Mouse (Mus musculus): ENCODE results near the gene Get4.

GRCm38 (mm10) chr5:139287787-139288186 lies 35.7 kb downstream of the Get4 start:
- TF ChIP-seq GATA1 (IDR thresholded peaks at IDR 0.05; ENCODE audit: borderline replicate concordance, low read length) (no peak), TAL1 (conservative IDR thresholded peaks at IDR 0.05; ENCODE audit: low read depth, low read length) (no peak), CTCF (IDR thresholded peaks at IDR 0.05; ENCODE audit: low read depth, low read length) (no peak), POLR2AphosphoS5 (IDR thresholded peaks at IDR 0.05; ENCODE audit: insufficient replicate concordance, low read depth, low read length) (no peak)
